Mouse (Mus musculus): ENCODE results near the gene Hsd17b13. TPM values are rescaled to one million over a fixed set of nuclear protein-coding genes. Genes with fewer than 3 reads are reported as not detected.
"Not testable (repeated sequence)": the region's sequence is repeated elsewhere in the genome, so short reads cannot be mapped to it uniquely, and the experiment has no call there.

Hsd17b13 gene
- polyA plus RNA-seq, 1 experiment from 2014 or later = 459 TPM

- H3K27ac ChIP-seq (ENCODE audit: low read depth) = no peak overlapping the region
- H3K4me3 ChIP-seq (ENCODE audit: low read depth, low read length) = no peak overlapping the region
- H3K9ac ChIP-seq (replicated peaks) = no peak overlapping the region
- H3K4me1 ChIP-seq (ENCODE audit: insufficient read depth) = no peaks in the 10 kb centered on the region
- H3K9me3 ChIP-seq (ENCODE audit: low read length) = no peaks in the 10 kb centered on the region
- H3K27me3 ChIP-seq (ENCODE audit: insufficient read depth, low read length) = no peaks in the 10 kb centered on the region
- no peak overlapping the region for H3K4me2 ChIP-seq (ENCODE audit: low read depth, low read length)
- H3K36me3 ChIP-seq (replicated peaks; ENCODE audit: insufficient read depth, low read length) = no peaks in the 10 kb centered on the region
- WGBS (ENCODE audit: insufficient replicate concordance) = 57% methylated on average over 6 of the region's 6 CpGs
- ATAC-seq = no peak
- DNase-seq = no peak
- TF ChIP-seq CTCF (IDR thresholded peaks at IDR 0.05; ENCODE audit: low read depth) (no peak), EP300 (IDR thresholded peaks at IDR 0.05; ENCODE audit: low read depth) (no peak)
These were observed 34.0 kb downstream of the Hsd17b13 start for GRCm38 (mm10) chr5:103943183-103943582.

GRCm38 (mm10) chr5:103939856-103940255 lies 37.4 kb downstream of the Hsd17b13 start:
- H3K27me3 ChIP-seq (ENCODE audit: insufficient read depth, low read length) = no peaks in the 10 kb centered on the region
- TF ChIP-seq CTCF (IDR thresholded peaks at IDR 0.05; ENCODE audit: low read depth) (no peak), EP300 (IDR thresholded peaks at IDR 0.05; ENCODE audit: low read depth) (no peak)
- no peaks in the 10 kb centered on the region for H3K9me3 ChIP-seq (ENCODE audit: low read length)
- H3K9ac ChIP-seq (replicated peaks) = no peak overlapping the region
- H3K36me3 ChIP-seq (replicated peaks; ENCODE audit: insufficient read depth, low read length) = no peaks in the 10 kb centered on the region
- 75% methylated on average over 1 of the region's 1 CpGs for WGBS (ENCODE audit: insufficient replicate concordance)
- no peak overlapping the region for H3K27ac ChIP-seq (ENCODE audit: low read depth)
- no peak for DNase-seq
- ATAC-seq = no peak
- no peak overlapping the region for H3K4me2 ChIP-seq (ENCODE audit: low read depth, low read length)
- H3K4me3 ChIP-seq (ENCODE audit: low read depth, low read length) = no peak overlapping the region
- no peaks in the 10 kb centered on the region for H3K4me1 ChIP-seq (ENCODE audit: insufficient read depth)

GRCm38 (mm10) chr5:103939350-103939652 lies 37.9 kb downstream of the Hsd17b13 start:
- no peak for TF ChIP-seq EP300 (IDR thresholded peaks at IDR 0.05; ENCODE audit: low read depth)
- TF ChIP-seq CTCF (IDR thresholded peaks at IDR 0.05; ENCODE audit: low read depth) = no peak
- no peaks in the 10 kb centered on the region for H3K27me3 ChIP-seq (ENCODE audit: insufficient read depth, low read length)
- H3K4me3 ChIP-seq (ENCODE audit: low read depth, low read length) = no peak overlapping the region
- WGBS (ENCODE audit: insufficient replicate concordance) = 68% methylated on average over 7 of the region's 7 CpGs
- no peak overlapping the region for H3K4me2 ChIP-seq (ENCODE audit: low read depth, low read length)
- DNase-seq (no peak), ATAC-seq (no peak)
- no peak overlapping the region for H3K9ac ChIP-seq (replicated peaks)
- no peaks in the 10 kb centered on the region for H3K4me1 ChIP-seq (ENCODE audit: insufficient read depth)
- no peaks in the 10 kb centered on the region for H3K36me3 ChIP-seq (replicated peaks; ENCODE audit: insufficient read depth, low read length)
- H3K9me3 ChIP-seq (ENCODE audit: low read length) = no peaks in the 10 kb centered on the region
- H3K27ac ChIP-seq (ENCODE audit: low read depth) = no peak overlapping the region

GRCm38 (mm10) chr5:103938547-103939349 lies 38.5 kb downstream of the Hsd17b13 start:
- Histone ChIP-seq H3K4me1 (ENCODE audit: insufficient read depth) (no peaks in the 10 kb centered on the region), H3K36me3 (replicated peaks; ENCODE audit: insufficient read depth, low read length) (no peaks in the 10 kb centered on the region), H3K9ac (replicated peaks) (no peak overlapping the region), H3K27ac (ENCODE audit: low read depth) (no peak overlapping the region), H3K4me3 (ENCODE audit: low read depth, low read length) (no peak overlapping the region), H3K4me2 (ENCODE audit: low read depth, low read length) (no peak overlapping the region), H3K27me3 (ENCODE audit: insufficient read depth, low read length) (no peaks in the 10 kb centered on the region), H3K9me3 (ENCODE audit: low read length) (no peaks in the 10 kb centered on the region)
- no peak for TF ChIP-seq CTCF (IDR thresholded peaks at IDR 0.05; ENCODE audit: low read depth)
- no peak for TF ChIP-seq EP300 (IDR thresholded peaks at IDR 0.05; ENCODE audit: low read depth)
- ATAC-seq = no peak
- whole genome bisulfite sequencing (ENCODE audit: insufficient replicate concordance) = 73% methylated on average over 11 of the region's 11 CpGs
- no peak for DNase-seq

GRCm38 (mm10) chr5:103936906-103937589 lies 40.2 kb downstream of the Hsd17b13 start:
- DNase-seq (peak; percentile 55), ATAC-seq (no peak)
- Histone ChIP-seq H3K36me3 (replicated peaks; ENCODE audit: insufficient read depth, low read length) (no peaks in the 10 kb centered on the region), H3K4me1 (ENCODE audit: insufficient read depth) (no peaks in the 10 kb centered on the region), H3K9me3 (ENCODE audit: low read length) (no peaks in the 10 kb centered on the region), H3K27me3 (ENCODE audit: insufficient read depth, low read length) (no peaks in the 10 kb centered on the region), H3K4me3 (ENCODE audit: low read depth, low read length) (no peak overlapping the region), H3K27ac (ENCODE audit: low read depth) (no peak overlapping the region), H3K4me2 (ENCODE audit: low read depth, low read length) (no peak overlapping the region), H3K9ac (replicated peaks) (no peak overlapping the region)
- 61% methylated on average over 14 of the region's 14 CpGs for WGBS (ENCODE audit: insufficient replicate concordance)
- no peak for TF ChIP-seq EP300 (IDR thresholded peaks at IDR 0.05; ENCODE audit: low read depth)
- peak; percentile 66 for TF ChIP-seq CTCF (IDR thresholded peaks at IDR 0.05; ENCODE audit: low read depth)

GRCm38 (mm10) chr5:103931924-103932323 lies 45.3 kb downstream of the Hsd17b13 start:
- not testable (repeated sequence) for H3K27ac ChIP-seq (ENCODE audit: low read depth); H3K9me3 ChIP-seq (ENCODE audit: low read length); H3K27me3 ChIP-seq (ENCODE audit: insufficient read depth, low read length); DNase-seq; H3K4me2 ChIP-seq (ENCODE audit: low read depth, low read length); H3K36me3 ChIP-seq (replicated peaks; ENCODE audit: insufficient read depth, low read length); H3K4me3 ChIP-seq (ENCODE audit: low read depth, low read length); ATAC-seq; H3K9ac ChIP-seq (replicated peaks); H3K4me1 ChIP-seq (ENCODE audit: insufficient read depth)
